Mouse (Mus musculus) fibroblast of lung, adult 2 months (primary cell): ENCODE results near the gene Atp8a1.
"Not testable (repeated sequence)": the region's sequence is repeated elsewhere in the genome, so short reads cannot be mapped to it uniquely, and the experiment has no call there.

Experiments
- DNase-seq: peaks from one replicate; pipeline ENCODE4 v3.0.0-alpha.2; 2011; ENCODE audit warnings: low read depth

Atp8a1 gene

DNA sequence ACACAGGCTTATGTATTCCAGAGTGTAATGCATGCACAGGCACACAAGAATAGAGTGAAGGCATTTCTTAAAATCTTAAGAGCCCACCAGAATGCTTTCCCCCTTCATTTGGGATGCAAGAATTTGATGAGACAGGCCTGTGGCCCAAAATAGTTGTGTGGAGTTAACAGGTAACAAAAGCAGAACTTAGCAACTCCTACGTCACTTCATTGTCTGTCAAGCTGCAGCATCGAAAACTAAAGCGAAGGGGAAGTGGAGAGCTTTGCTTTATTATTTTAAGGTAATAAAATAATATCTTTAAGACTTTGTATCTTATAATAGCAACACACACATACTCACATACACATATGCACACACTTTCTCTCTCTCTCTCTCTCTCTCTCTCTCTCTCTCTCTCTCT lies 20.3 kb downstream of the Atp8a1 start:
- DNase-seq, result no peak

DNA sequence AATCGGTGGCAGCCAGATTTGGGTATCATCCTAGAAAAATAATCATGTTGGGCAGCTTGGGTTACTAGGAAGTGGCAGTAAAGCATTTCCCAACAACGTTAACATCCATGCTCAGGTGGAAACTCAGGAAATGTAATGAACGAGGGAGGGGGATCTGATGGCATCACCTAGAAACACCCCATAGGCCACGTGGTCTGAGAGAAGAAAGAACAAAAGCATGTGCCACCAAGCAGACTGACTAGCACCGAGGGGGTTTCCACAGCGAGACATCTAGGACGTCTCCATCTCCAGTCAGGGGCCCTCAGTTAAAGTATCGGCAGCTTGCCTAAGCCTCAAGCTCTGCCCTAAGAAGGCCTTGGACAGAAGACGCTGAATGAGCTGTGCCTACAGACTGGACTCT lies 21.0 kb downstream of the Atp8a1 start:
- no peak for DNase-seq

- no peak for DNase-seq
Observed at GRCm38 (mm10) chr5:67824600-67824999, 22.6 kb downstream of the Atp8a1 start.

DNA sequence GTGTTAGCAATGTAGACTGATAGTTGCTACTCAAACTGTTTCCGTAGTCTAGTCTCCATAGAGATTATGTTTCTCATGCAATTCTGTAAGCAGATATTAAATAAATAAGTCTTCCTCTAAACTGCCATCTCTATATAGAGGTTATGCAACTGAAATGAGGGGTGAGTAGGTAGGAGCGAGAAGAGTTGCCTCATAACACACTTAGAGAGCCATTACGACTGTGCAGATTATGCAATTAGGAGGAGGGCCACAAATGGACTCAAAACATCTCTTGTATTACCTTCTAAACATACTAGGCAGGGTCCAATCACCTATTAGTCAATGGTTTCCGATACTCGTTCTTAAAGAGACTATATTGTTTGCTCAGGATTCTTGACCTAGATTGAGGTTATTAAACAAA lies 23.5 kb downstream of the Atp8a1 start:
- no peak for DNase-seq

- DNase-seq, result no peak
Observed at GRCm38 (mm10) chr5:67822619-67823018, 24.6 kb downstream of the Atp8a1 start.

GRCm38 (mm10) chr5:67821987-67822401 lies 25.2 kb downstream of the Atp8a1 start:
- no peak for DNase-seq

DNA sequence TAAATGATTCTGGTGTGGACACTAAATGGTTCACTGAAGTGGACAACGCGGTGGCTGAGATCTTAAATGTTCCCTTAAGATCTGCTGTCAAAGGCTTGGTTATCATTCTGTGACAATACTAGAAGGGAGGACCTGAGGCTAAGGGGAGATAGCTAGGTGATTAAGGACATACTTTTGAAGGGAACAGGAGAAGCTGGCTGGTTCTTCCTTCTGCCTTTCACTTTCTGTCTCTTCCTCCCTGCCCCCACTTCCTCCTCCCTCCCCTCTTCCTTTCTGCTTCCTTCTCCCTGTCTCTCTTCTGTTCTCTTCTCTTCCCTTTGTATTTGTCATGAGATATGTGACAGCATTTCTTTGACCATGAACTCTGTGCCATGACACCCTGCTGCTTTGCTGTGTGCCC lies 26.0 kb downstream of the Atp8a1 start:
- DNase-seq, result no peak

DNA sequence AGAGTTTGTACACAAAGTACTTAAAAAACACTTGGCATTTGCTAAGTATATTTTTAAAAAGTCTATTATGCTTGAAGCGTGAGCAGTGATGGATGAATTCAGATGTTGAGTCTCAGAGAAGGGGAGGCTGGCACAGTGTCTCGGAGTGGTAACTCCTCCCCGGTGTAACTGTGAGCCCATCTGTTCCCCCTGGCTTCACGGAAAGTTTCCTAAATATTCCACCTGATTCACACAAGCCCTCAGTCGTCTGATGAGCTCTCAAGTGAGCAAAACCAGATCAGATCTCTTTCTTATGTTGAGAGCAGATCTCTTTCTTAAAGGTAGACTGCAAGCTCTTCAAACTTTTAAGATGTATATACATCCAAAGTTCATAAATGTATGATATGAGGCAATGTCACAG lies 27.8 kb downstream of the Atp8a1 start:
- no peak for DNase-seq

DNA sequence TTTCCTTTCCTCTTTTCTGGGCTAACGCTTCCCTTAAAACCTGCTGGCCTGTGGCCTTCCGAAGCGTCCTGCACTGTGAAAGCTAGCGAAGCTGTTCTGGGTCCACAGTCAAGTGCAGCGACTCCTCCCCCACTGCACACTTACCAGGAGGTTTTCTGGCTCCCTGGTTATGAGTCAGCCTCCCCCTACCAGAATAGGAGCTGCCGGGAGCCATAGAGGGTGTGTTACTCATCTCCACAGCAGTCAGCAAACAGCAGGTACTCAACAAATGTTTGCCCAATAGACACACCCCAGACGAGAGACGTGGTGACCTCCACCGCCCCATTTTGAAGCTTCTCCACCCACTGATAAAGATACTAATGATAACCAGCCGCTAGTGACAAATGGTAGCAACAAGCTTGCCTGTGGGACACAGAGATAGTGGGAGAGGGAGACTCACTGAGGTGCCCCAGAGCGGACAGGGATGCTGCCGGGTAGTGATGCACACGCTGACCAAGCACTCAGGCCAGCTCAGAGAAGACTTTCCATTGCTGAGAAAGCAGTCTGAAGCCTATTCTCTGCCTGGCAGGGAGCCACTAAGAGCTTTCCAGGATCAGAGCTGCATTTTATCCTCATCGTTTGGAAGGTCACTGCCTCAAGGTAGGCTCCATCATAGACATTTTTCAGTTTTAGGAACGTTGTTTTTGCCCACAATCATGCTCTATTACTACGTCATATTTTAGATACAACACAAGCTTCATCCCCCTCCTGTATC lies 31.5 kb downstream of the Atp8a1 start:
- no peak for DNase-seq

GRCm38 (mm10) chr5:67815060-67815459 lies 32.2 kb downstream of the Atp8a1 start:
- DNase-seq, result not testable (repeated sequence)

DNA sequence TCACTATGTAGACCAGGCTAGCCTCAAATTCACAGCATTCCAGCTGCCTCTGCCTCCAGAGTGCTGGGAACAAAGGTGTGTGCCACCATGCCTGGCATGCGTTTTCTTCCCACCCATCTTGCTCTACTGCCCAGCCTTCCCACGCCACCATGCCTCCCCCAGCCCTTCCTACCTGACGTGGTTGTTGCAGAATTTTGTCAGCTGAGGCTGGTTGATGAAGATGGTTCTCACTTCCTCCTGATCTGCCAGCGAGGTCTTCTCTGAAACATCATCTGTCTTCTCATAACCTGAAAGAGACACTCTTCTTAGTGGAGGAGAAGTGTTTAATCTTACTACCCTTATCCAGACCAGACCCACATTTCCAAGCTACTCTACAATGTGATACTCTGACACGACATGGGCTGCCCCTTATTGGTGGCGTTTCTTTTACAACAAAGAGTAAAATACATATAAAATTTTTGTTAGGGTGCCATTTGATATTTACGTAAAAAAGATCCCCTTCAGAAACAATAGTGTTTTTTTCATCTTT lies 32.7 kb downstream of the Atp8a1 start:
- DNase-seq, result no peak

GRCm38 (mm10) chr5:67813334-67813733 lies 33.9 kb downstream of the Atp8a1 start:
- no peak for DNase-seq

- DNase-seq, result no peak
Observed at GRCm38 (mm10) chr5:67802174-67803030, 44.8 kb downstream of the Atp8a1 start.

DNA sequence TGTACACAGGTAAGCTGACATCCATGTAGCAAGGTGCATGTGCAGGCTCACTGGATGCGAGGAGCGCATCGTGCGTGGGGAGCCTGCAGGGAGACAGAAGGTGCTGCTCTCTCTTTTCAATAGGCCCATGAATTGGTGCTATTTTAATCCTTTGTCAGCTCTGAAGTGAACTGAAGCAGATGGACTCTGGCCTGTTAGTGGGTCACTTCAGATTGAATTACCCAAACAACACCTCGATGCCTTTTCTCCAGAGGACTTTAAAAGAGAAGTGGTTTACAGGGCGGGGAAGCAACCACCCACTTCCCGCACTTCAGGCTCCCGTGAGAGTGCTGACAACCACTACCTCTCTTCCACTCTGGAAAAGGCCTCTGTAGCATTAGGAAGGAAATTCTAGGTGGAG lies 46.4 kb downstream of the Atp8a1 start:
- DNase-seq, result no peak

- DNase-seq, result no peak
Observed at GRCm38 (mm10) chr5:67799785-67800184, 47.4 kb downstream of the Atp8a1 start.

- DNase-seq, result no peak
Observed at GRCm38 (mm10) chr5:67798348-67798747, 48.9 kb downstream of the Atp8a1 start.

- DNase-seq, result no peak
Observed at GRCm38 (mm10) chr5:67797006-67797958, 50.0 kb downstream of the Atp8a1 start.

DNA sequence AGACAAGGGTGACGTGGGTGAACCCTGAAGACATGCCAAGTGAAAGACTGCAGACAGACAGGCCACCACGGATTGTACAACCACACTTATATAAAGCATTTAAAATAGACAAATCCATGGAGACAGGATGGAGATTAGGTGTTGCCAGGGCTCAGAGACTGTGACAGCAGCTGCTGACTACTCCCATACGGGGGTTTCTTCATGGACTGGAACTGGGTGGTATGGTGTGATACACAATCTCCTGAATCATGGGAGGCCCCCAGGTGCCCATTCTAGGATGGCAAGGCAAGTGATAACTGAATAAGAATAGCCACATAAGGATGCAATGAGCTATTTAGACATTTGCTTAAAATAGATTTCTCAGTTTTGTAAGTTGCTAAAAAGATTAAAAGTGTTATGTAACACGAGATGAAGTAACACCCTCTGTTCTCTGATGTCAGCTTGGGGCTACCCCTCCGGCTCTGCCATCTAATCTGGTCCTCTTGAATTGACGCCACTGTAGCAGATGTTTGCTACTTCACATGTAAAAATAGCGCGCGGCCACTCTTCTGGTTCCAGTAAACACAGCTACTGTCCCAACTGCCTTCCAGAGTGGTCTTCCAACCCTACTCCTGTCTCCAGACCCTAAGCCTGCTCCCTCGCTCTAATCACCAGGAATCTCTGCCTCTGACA lies 53.0 kb downstream of the Atp8a1 start:
- DNase-seq, result no peak

DNA sequence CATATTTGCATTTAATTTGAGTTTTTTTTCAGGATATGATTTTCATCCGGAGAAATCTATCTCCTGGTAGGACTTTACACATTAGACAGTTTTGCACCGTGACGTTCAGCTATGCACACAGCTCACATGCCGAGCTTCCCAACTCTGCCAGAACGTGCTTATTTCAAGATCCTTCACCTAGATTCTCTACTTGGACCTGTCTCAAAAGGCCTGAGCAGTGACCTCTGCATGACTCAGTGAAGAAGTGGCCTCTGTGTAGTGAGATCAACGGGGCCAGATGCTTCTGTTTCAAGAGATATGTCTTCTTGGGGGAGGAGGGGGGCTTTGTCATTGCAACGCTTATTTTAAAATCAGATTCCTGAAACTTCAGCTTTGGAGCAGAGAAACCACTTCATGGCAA lies 64.5 kb downstream of the Atp8a1 start:
- no peak for DNase-seq

DNA sequence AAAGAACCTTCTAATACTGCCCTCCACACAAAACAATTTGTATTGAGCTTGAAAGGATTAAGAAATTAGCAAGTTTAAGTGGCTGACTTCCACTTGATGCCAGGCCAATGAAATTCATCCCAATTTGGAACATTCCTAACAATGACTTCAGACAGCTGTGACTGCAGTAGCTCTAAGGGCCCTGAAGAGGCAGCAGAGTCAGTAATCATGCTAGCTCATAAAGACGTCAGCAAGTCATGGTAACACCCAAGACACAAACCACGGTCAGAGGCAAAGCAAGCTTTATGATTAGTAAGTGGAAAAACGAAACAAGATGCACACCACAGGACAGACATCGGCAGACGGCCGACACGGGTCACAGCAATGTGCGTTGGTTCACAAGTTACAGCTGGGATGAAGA lies 69.2 kb downstream of the Atp8a1 start:
- no peak for DNase-seq

GRCm38 (mm10) chr5:67774186-67774585 lies 73.0 kb downstream of the Atp8a1 start:
- no peak for DNase-seq
